Mouse (Mus musculus): ENCODE measurements around the gene Pdgfc.
A peak's percentile ranks its signal among the peaks of the same experiment; 100 is the strongest.

The Pdgfc gene

GRCm38 (mm10) chr3:81036151-81036553 lies at the start of gene Pdgfc:
TSS of gene Pdgfc (plus strand) at chr3:81036416.
- DNase-seq = no peak

GRCm38 (mm10) chr3:81009245-81009644 lies 27.0 kb upstream of the Pdgfc start:
- no peak for DNase-seq

DNA sequence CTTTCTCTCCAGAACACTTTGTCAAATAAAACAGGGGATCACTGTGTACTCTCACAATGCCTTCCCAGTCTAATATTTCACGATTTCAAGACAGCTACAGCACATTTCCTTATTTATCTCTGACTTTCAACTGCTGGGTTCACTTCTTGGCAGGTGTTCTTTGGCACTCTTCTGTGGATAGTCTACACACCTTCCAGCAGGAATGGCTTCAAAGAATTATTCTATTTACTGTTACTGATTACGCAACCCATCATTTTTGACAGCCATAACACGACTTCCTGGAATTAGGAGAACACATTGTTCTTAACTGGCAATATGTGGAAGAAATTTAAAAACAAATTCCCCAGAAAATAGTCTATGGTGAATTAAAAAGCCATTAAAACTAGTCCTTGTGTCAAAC lies 26.3 kb upstream of the Pdgfc start:
- no peak for DNase-seq

DNA sequence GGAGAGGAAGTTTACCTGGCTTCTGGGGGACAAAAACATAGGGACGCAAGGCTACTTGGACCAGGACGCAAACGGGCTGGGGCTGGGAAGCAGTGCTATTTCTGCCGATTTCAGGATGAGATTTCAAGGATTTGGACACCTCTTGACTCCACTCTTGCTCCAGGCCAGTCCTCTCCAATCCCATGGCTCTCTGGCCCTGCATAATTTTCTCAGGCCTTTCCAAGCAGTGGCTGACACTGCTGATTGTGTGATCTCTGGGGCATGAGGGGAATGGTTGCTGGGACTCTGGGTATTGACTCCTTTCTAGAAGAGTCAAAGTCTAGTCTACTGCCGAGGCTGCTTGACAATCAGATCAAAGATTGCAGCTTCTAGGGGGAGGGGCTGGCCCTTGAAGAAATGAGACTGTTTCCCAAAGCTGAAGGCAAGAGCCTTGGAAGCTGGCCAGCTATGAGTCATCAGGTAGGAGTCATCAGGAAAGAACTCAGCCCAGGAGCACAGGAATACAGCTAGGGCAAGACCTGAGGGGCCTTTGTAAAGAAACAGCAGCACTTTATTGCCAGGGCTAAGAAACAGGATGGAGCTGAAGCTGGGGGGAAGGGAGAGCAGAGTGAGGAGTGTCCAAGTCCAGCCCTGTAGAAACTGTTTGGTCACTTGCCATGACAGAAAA lies 18.7 kb upstream of the Pdgfc start:
- DNase-seq = peak; percentile 84 to 88

DNA sequence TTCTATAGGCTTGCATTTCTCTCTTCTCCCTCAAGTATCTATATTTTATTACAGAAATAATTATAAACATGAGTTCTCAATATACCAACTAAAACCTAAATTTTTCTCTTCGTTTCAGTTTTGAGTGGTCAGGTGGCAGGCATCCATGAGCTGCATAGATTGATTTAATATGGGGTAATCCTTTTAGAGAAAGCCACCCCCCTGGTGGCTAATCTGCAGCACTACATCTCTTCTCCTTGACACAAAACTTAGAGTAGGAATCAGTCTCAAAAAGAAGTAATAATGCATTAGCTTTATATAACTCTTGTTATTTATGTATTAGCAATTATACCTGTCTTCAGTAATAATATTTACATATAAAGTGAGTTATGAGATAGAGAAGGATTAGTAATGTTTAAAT lies 16.2 kb upstream of the Pdgfc start:
- peak in 1 of 2 experiments; percentile 10 for DNase-seq

DNA sequence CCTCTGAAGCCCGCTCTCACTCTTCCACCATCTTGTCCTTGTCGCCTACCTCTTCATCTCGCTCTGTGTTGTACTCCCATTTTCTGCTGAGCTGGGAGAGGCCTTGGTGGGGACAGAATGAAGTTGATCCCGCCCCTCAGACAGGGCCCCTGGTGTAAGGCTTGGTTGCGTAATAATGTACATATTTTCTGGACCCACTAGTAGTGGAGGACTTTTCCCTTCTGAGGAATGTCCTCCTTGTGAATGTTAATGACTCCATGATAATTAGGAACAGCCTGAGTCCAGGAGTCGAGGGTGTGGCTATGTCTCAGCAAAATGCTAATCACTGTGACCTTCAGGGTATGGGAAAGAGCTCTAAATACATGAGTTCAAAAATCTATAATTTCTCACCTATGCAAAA lies 14.4 kb upstream of the Pdgfc start:
- peak in 1 of 2 experiments; percentile 21 for DNase-seq

- no peak for DNase-seq
These were observed 13.9 kb upstream of the Pdgfc start for GRCm38 (mm10) chr3:81022266-81022665.

DNA sequence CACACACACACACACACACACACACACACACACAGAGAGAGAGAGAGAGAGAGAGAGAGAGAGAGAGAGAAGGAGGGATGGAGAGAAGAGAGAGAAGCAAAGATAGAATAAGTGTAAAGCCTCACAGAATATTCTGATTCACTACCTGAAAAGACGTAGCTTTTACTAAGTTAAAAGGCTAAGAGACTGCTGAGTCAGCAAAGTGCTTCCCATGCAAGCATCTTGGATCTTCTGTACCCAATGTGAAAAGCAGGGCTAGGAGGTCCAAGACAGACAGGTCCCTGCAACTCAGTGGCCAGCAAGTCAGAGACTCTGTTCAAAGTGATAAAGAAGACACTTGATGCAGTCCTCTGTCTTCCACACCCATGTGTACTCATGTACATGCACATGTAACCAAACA lies 13.4 kb upstream of the Pdgfc start:
- DNase-seq = no peak

DNA sequence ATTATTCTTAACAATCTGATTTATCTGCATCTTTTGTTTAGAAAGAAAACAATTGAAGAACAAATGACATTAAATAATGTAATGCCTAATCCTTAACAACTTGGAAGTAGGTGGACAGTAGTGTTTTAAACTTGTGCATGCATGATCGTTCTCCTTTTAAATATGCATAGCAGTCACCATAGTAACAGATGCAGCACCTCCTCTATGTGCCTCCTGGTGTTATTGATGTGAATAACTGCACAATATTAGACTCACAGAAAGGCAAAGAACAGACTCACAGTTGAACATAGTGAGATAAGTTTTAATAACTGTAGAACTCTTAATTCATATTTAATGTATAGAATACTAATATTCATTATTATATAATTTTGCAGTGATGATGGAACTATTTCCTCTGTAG lies 12.6 kb upstream of the Pdgfc start:
- no peak for DNase-seq

- DNase-seq = no peak
These were observed 10.5 kb upstream of the Pdgfc start for GRCm38 (mm10) chr3:81025568-81026213.

DNA sequence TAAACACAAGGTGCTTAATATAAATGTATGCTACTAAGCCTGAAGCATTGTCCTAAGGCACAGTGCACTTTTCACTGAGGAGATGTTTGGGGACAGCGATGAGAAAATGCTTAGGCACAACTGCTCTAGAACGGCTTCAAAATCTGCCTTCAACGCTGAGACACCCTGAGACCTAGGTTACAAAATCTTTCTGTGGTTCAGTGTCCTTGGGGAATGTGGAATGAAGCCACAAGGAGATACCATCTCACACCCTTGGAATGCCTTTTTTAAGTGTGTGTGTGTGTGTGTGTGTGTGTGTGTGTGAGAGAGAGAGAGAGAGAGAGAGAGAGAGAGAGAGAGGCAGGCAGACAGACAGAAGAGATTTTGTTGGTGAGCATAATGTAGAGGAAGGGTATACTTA lies 7.9 kb upstream of the Pdgfc start:
- no peak for DNase-seq

DNA sequence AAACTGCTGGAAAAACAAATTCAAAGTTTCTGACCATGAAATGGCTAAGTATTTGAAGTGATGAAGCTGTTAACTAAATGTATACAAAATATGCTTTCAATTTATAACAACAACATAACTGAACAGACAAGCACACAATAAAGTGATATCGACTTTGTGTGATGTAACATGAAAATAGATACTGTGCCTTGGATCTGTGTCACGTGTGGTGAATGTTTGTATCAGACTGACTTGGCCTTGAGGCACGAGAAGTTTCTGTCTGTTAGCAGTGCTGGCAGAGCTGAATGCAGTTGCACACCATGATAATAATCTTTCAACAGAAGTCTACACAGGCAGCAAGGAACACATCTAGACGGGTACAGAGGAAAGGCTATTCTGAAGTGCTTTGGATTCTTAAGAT lies 6.9 kb upstream of the Pdgfc start:
- DNase-seq = no peak

GRCm38 (mm10) chr3:81029909-81030308 lies 6.3 kb upstream of the Pdgfc start:
- DNase-seq = no peak

GRCm38 (mm10) chr3:81030311-81030710 lies 5.9 kb upstream of the Pdgfc start:
- no peak for DNase-seq

DNA sequence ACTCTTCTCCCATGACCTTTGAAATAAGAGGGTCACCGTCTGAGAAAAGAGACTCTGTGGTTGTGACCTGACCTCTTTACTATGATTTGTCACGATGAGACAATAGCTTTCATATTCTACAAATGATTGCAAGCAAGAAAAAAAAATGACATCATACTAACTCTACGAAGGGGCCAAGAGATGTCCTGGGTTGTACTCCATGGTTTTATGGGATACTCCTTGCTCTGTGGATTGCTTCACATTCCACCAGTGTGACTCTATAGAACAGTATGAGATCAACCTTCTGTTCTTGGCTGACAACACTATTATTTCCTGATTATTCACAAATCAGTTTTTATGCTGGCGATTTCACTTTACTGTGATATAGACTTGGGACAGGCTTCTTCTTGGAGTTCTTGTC lies 4.2 kb upstream of the Pdgfc start:
- no peak for DNase-seq

DNA sequence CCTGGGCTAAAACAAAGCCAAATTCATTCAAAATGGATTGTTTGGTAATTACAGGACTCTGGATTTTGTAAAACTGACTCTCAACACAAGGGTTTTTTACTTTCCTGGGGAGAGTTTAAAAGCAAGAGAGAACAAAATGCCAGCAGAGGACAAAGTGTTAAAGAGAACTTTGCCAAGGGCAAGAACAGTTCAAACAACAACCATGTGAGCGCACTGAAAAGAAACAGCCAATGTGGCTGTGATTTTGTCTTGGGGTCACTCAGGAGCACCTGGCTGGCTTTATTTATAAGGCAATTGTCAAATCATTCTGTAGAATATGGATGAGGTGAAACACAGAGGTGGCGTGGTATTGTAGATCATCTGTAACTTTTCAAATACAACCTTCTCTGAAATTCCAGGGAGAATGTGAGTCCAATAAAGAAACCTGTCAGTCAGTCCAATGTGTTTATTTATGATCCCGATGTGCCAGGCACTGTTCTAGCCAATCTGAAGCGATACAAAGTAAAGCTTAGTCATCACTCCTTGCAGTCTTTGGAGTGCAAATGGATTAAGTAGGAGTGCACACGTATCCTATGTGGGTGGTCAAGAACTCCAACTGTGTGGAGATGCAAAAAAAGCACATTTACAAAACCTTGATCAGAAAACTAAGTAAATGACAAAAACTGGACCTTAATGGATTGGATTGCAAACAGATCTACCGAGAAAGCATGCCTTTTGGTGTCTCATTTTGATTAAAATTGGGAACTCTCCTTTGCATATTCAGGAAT lies 1.7 kb upstream of the Pdgfc start:
- peak; percentile 32 to 62 for DNase-seq

DNA sequence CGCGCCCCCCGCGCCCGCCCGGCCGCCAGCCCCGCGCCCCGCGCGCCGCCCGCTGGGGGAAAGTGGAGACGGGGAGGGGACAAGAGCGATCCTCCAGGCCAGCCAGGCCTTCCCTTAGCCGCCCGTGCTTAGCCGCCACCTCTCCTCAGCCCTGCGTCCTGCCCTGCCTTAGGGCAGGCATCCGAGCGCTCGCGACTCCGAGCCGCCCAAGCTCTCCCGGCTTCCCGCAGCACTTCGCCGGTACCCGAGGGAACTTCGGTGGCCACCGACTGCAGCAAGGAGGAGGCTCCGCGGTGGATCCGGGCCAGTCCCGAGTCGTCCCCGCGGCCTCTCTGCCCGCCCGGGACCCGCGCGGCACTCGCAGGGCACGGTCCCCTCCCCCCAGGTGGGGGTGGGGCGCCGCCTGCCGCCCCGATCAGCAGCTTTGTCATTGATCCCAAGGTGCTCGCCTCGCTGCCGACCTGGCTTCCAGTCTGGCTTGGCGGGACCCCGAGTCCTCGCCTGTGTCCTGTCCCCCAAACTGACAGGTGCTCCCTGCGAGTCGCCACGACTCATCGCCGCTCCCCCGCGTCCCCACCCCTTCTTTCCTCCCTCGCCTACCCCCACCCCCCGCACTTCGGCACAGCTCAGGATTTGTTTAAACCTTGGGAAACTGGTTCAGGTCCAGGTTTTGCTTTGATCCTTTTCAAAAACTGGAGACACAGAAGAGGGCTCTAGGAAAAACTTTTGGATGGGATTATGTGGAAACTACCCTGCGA lies 517 bp downstream of the Pdgfc start:
- DNase-seq = peak; percentile 54 to 81

DNA sequence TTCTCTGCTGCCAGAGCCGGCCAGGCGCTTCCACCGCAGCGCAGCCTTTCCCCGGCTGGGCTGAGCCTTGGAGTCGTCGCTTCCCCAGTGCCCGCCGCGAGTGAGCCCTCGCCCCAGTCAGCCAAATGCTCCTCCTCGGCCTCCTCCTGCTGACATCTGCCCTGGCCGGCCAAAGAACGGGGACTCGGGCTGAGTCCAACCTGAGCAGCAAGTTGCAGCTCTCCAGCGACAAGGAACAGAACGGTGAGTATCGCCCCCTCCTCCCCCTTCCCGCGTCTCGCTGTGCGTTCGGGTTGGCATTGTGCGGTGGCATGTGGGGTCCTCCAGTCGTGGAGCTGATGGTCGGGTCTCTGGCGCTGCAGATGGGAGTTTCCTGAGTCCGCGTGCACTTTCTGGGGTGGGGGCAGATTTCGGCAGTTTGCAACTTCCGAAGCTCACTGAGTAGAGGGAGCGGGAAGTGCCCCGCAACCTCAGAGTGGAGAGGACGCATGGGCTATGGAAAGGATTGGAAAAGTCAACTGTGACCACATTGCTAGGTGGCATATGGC lies 1.2 kb downstream of the Pdgfc start:
- peak; percentile 72 to 80 for DNase-seq

DNA sequence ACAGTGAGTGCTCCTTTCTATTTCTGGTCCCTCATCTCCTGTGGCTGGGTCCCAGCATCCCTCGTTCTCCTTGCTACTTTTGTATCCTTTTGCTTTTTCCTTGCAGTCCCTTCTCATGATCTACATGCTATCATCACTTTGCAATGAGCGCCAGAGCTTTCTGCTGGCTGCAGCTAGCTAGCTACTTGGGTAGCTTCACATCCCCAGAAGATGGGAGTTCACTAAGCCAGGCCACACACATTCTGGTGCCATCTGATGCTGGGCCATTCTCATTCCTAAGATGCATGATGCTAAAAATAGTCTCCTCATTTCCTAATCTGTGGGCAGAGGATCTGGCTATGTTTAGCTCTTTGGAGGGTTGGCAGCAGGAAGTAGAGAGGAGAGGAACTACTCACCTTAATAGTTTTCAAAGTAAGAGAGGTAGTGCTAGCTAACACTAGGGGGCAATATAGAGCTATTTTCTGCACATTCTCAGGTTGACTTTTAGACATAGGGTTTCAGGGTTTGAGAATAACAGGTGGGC lies 3.0 kb downstream of the Pdgfc start:
- peak in 1 of 2 experiments; percentile 56 for DNase-seq

GRCm38 (mm10) chr3:81044653-81045343 lies 8.6 kb downstream of the Pdgfc start:
- DNase-seq = no peak

- no peak for DNase-seq
These were observed 9.3 kb downstream of the Pdgfc start for GRCm38 (mm10) chr3:81045344-81046050.
